Mouse (Mus musculus): Measurements from ENCODE around the gene Gm10722. TPM values are rescaled to one million over a fixed set of nuclear protein-coding genes. Genes with fewer than 3 reads are reported as not detected.
"Not testable (repeated sequence)": the region's sequence is repeated elsewhere in the genome, so short reads cannot be mapped to it uniquely, and the experiment has no call there.

The Gm10722 gene
- polyA plus RNA-seq, 1 experiment from 2014 or later, result not detected

GRCm38 (mm10) chr9:3029276-3030000 is 28.7 kb downstream of the Gm10722 start:
- H3K27me3 ChIP-seq; H3K4me2 ChIP-seq (replicated peaks); H3K9ac ChIP-seq; H3K9me3 ChIP-seq; H3K27ac ChIP-seq; H3K4me3 ChIP-seq; H3K4me1 ChIP-seq; ATAC-seq (ENCODE audit: insufficient number of reproducible peaks, insufficient read depth, low FRiP score, low TSS enrichment); H3K36me3 ChIP-seq: not testable (repeated sequence)
- WGBS, result 64% methylated on average over 13 of the region's 16 CpGs

GRCm38 (mm10) chr9:3030677-3031318 is 30.1 kb downstream of the Gm10722 start:
- not testable (repeated sequence) for H3K9me3 ChIP-seq; H3K27me3 ChIP-seq; H3K27ac ChIP-seq; ATAC-seq (ENCODE audit: insufficient number of reproducible peaks, insufficient read depth, low FRiP score, low TSS enrichment); H3K36me3 ChIP-seq; H3K4me3 ChIP-seq; H3K4me2 ChIP-seq (replicated peaks); H3K4me1 ChIP-seq; H3K9ac ChIP-seq
- WGBS, result 51% methylated on average over 2 of the region's 10 CpGs

- H3K4me3 ChIP-seq; H3K9ac ChIP-seq; H3K4me1 ChIP-seq; H3K36me3 ChIP-seq; H3K9me3 ChIP-seq; H3K27ac ChIP-seq; H3K27me3 ChIP-seq; H3K4me2 ChIP-seq (replicated peaks); ATAC-seq (ENCODE audit: insufficient number of reproducible peaks, insufficient read depth, low FRiP score, low TSS enrichment): not testable (repeated sequence)
- WGBS, result 33% methylated on average over 1 of the region's 8 CpGs
Observed at GRCm38 (mm10) chr9:3034299-3034698, 33.6 kb downstream of the Gm10722 start, which contains the start of gene Gm17535. Gm17535 (plus strand) TSS chr9:3034599.

- H3K4me2 ChIP-seq (replicated peaks); H3K36me3 ChIP-seq; H3K4me3 ChIP-seq; H3K4me1 ChIP-seq; ATAC-seq (ENCODE audit: insufficient number of reproducible peaks, insufficient read depth, low FRiP score, low TSS enrichment); H3K9me3 ChIP-seq; H3K27ac ChIP-seq; H3K27me3 ChIP-seq; H3K9ac ChIP-seq: not testable (repeated sequence)
- 78% methylated on average over 8 of the region's 8 CpGs for WGBS
Observed at GRCm38 (mm10) chr9:3036577-3036976, 35.9 kb downstream of the Gm10722 start, which contains the start of gene Gm10715. Gm10715 (plus strand) TSS chr9:3036877.

- H3K9me3 ChIP-seq, result peaks cover 12% of the 10 kb centered on the region
- not testable (repeated sequence) for H3K4me2 ChIP-seq (replicated peaks); ATAC-seq (ENCODE audit: insufficient number of reproducible peaks, insufficient read depth, low FRiP score, low TSS enrichment); H3K9ac ChIP-seq; H3K4me3 ChIP-seq; H3K4me1 ChIP-seq; H3K36me3 ChIP-seq; H3K27ac ChIP-seq; H3K27me3 ChIP-seq
- 71% methylated on average over 4 of the region's 4 CpGs for WGBS
Observed at GRCm38 (mm10) chr9:3038161-3038560, 37.4 kb downstream of the Gm10722 start.

Small RNAs within 50 kb of the gene (microRNA-seq; reads per million reads assigned to microRNA genes)
- not detected for gene Mir101c

Other genes starting within 250 kb of the Gm10722 start
- not detected in 2 replicates for gene Gm11168, start 2.4 kb downstream of the Gm10722 start, polyA plus RNA-seq (2016; fragmentation: Nextera tagmentation; extraction: Ambion mirVana)
- not detected in 2 replicates for gene Gm10721, start 12.2 kb downstream of the Gm10722 start, polyA plus RNA-seq (2016; fragmentation: Nextera tagmentation; extraction: Ambion mirVana)
- gene Gm10720, start 14.7 kb downstream of the Gm10722 start, polyA plus RNA-seq (2016; fragmentation: Nextera tagmentation; extraction: Ambion mirVana), result not detected in 2 replicates
- not detected in 2 replicates for gene Gm10719, start 16.5 kb downstream of the Gm10722 start, polyA plus RNA-seq (2016; fragmentation: Nextera tagmentation; extraction: Ambion mirVana)
- gene Gm10718, start 22.6 kb downstream of the Gm10722 start, polyA plus RNA-seq (2016; fragmentation: Nextera tagmentation; extraction: Ambion mirVana), result 0.26 TPM in 1 of 2 replicates, not detected in the other
- not detected in 2 replicates for gene Gm10717, start 24.5 kb downstream of the Gm10722 start, polyA plus RNA-seq (2016; fragmentation: Nextera tagmentation; extraction: Ambion mirVana)
- gene Gm17535, start 33.7 kb downstream of the Gm10722 start, polyA plus RNA-seq (2016; fragmentation: Nextera tagmentation; extraction: Ambion mirVana), result not detected in 2 replicates
- gene Gm10715, start 36.0 kb downstream of the Gm10722 start, polyA plus RNA-seq (2016; fragmentation: Nextera tagmentation; extraction: Ambion mirVana), result not detected in 2 replicates

Measured in embryonic facial prominence, embryonic 12.5 days (tissue).